Comparison of ENCODE assay signal across 25 mouse cellular contexts in the genomic region with DNA sequence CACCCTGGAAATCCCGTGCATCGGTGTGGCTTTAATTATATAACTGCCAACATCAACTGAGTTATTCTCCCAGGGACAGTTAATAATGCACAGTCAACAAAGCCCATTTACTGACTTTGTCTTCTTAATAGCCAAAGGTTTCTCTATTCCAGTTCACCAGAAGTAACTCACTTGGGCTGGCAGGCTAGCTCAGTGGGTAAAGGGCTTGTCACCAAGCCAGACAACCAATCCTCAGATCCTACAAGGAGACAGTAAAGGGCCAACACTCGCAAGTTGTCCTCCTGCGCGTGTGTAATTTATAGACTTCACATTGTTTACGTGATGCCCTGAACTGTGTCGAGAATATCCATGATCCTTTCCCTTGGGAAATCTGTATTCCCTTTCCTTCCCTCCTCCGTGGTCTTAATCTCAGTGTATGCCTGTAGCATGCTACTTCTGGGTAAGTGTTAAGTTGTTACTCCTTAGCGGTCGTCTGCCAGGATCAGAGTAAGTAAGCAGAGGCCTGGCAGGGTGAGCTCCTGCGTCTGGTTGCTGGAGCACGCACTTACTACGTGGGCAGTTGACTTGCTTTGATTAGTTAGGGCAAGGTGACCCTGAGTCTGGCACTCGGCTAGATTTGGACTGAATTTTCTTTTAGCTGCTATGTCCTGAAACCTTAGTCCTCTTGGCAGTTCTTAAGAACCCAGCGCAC.
A peak's percentile ranks its signal among the peaks of the same experiment; 100 is the strongest.
DNase-seq lines count a peak whose midpoint lies in the region; ATAC-seq and TF ChIP-seq lines count a peak whose summit lies in the region.
"Had no signal": no experiment of that assay in that cellular context is flagged by ENCODE, and none has a peak within 500 bp of the region (broad histone marks: within the 10 kb centered on the region; RNA-seq: fewer than 3 reads in every experiment).

No protein-coding gene starts in this region.

- H3K9ac ChIP-seq in heart, postnatal 0 days (replicated peaks; ENCODE audit: low read depth, low read length), result no peak overlapping the region
- H3K9ac ChIP-seq: hindbrain, embryonic 15.5 days; liver, embryonic 15.5 days; lung, embryonic 15.5 days; midbrain, embryonic 13.5 days; neural tube, embryonic 12.5 days had no signal

- peaks cover 12% of the 10 kb centered on the region for H3K4me1 ChIP-seq in heart, postnatal 0 days (ENCODE audit: control insufficient read depth, insufficient read depth)
- H3K4me1 ChIP-seq: embryonic facial prominence, embryonic 10.5 days; hindbrain, embryonic 15.5 days; limb, embryonic 10.5 days; liver, embryonic 15.5 days; lung, embryonic 15.5 days; megakaryocyte, embryonic 14.5 days; midbrain, embryonic 13.5 days; neural tube, embryonic 12.5 days had no signal

- no peak overlapping the region for H3K4me2 ChIP-seq in heart, postnatal 0 days (ENCODE audit: low read depth, low read length)
- H3K4me2 ChIP-seq: hindbrain, embryonic 15.5 days; liver, embryonic 15.5 days; lung, embryonic 15.5 days; midbrain, embryonic 13.5 days; neural tube, embryonic 12.5 days had no signal

- intact Hi-C loops in gastrocnemius, adult 2 months (cut with DNase I), result no loop called here
- intact Hi-C loops in heart, postnatal 25 days (cut with DNase I), result no loop called here

- no peaks in the 10 kb centered on the region for H3K9me3 ChIP-seq in heart, postnatal 0 days (replicated peaks; ENCODE audit: control insufficient read depth, low read length)
- H3K9me3 ChIP-seq: embryonic facial prominence, embryonic 10.5 days; hindbrain, embryonic 15.5 days; limb, embryonic 10.5 days; liver, embryonic 15.5 days; lung, embryonic 15.5 days; megakaryocyte, embryonic 14.5 days; midbrain, embryonic 13.5 days; neural tube, embryonic 12.5 days had no signal

- H3K27me3 ChIP-seq in heart, postnatal 0 days (ENCODE audit: control insufficient read depth, insufficient read depth, low read length), result no peaks in the 10 kb centered on the region
- H3K27me3 ChIP-seq: hindbrain, embryonic 15.5 days; liver, embryonic 15.5 days; lung, embryonic 15.5 days; megakaryocyte, embryonic 14.5 days; midbrain, embryonic 13.5 days; neural tube, embryonic 12.5 days had no signal

- DNase-seq in gastrocnemius, adult 2 months, result peak; percentile 66
- no peak for DNase-seq in gastrocnemius, postnatal 4 days (ENCODE audit: low spot score in 2 of 2)
- peak; percentile 38 for DNase-seq in heart, adult 8-10 months (ENCODE audit: low spot score)
- no peak for DNase-seq in heart, postnatal 25 days (ENCODE audit: low spot score)
- peak; percentile 26 for DNase-seq in kidney, adult 9 months
- DNase-seq in kidney, postnatal 36 days, result no peak
- no peak for DNase-seq in heart, postnatal 0 days (ENCODE audit: low spot score)
- no peak for DNase-seq in thymus, adult 18-20 months
- DNase-seq: cerebellum, adult 11-12 months; cerebellum, postnatal 10 days; kidney, postnatal 10 days; liver; lung, postnatal 36 days had no signal

- 75% methylated on average over 15 of the region's 15 CpGs for WGBS in heart, postnatal 0 days

- ATAC-seq in heart, postnatal 0 days (ENCODE audit: insufficient read depth, low read depth), result peak; percentile 42
- ATAC-seq: CD4-positive, CD25-positive, alpha-beta regulatory T cell, adult 4 months; forebrain, embryonic 16.5 days; midbrain, embryonic 13.5 days had no signal

- H3K4me3 ChIP-seq in gastrocnemius, adult 2 months, result no peak overlapping the region
- no peak overlapping the region for H3K4me3 ChIP-seq in heart, postnatal 0 days (ENCODE audit: low read depth, low read length)
- H3K4me3 ChIP-seq: embryonic facial prominence, embryonic 10.5 days; hindbrain, embryonic 15.5 days; layer of hippocampus, adult 2 months; limb, embryonic 10.5 days; liver, embryonic 15.5 days; lung, embryonic 15.5 days; megakaryocyte, embryonic 14.5 days; midbrain, embryonic 13.5 days; neural tube, embryonic 12.5 days had no signal

- no peak for TF ChIP-seq CTCF in gastrocnemius, adult 2 months (IDR thresholded peaks at IDR 0.05)
- TF ChIP-seq CTCF in heart, postnatal 0 days (IDR thresholded peaks at IDR 0.05; ENCODE audit: low read depth), result no peak

- peak overlapping the region; percentile 84 for H3K27ac ChIP-seq in gastrocnemius, adult 2 months
- peak overlapping the region; percentile 52 for H3K27ac ChIP-seq in heart, postnatal 0 days (ENCODE audit: low read depth)
- H3K27ac ChIP-seq: embryonic facial prominence, embryonic 10.5 days; hindbrain, embryonic 15.5 days; layer of hippocampus, adult 2 months; limb, embryonic 10.5 days; liver, embryonic 15.5 days; lung, embryonic 15.5 days; midbrain, embryonic 13.5 days; neural tube, embryonic 12.5 days; stomach, postnatal 0 days had no signal

- TF ChIP-seq EP300 in heart, postnatal 0 days (IDR thresholded peaks at IDR 0.05; ENCODE audit: low read depth), result no peak

- H3K36me3 ChIP-seq in heart, postnatal 0 days (replicated peaks; ENCODE audit: control insufficient read depth, insufficient read depth, low read length), result peaks cover 62% of the 10 kb centered on the region

Comparison
In these comparisons a context has a peak if more than half of its experiments do, and no peak if none do; other contexts are left out.
1. DNase-seq: peak in gastrocnemius, adult 2 months (single experiment), heart, adult 8-10 months (single experiment) and kidney, adult 9 months (single experiment); none in gastrocnemius, postnatal 4 days (0 of 2), heart, postnatal 25 days (single experiment), kidney, postnatal 36 days (0 of 2), heart, postnatal 0 days (single experiment) and thymus, adult 18-20 months (0 of 2).